Mouse (Mus musculus): ENCODE measurements around the gene Olfr1418. TPM values are rescaled to one million over a fixed set of nuclear protein-coding genes. Genes with fewer than 3 reads are reported as not detected.

Gene Olfr1418
- total RNA-seq, 2 experiments from 2014 or later = not detected

- ATAC-seq (replicated peaks; ENCODE audit: low FRiP score, low TSS enrichment, poor library complexity, severe bottlenecking) = no peak
These were observed 47.7 kb downstream of the Olfr1418 start for GRCm38 (mm10) chr19:11813136-11813535.

- peak; percentile 50 for ATAC-seq (replicated peaks; ENCODE audit: low FRiP score, low TSS enrichment, poor library complexity, severe bottlenecking)
These were observed 49.0 kb downstream of the Olfr1418 start for GRCm38 (mm10) chr19:11811688-11812365.

- no peak for ATAC-seq (replicated peaks; ENCODE audit: low FRiP score, low TSS enrichment, poor library complexity, severe bottlenecking)
These were observed 50.0 kb downstream of the Olfr1418 start for GRCm38 (mm10) chr19:11810856-11811255.

- ATAC-seq (replicated peaks; ENCODE audit: low FRiP score, low TSS enrichment, poor library complexity, severe bottlenecking) = peak; percentile 31
These were observed 50.7 kb downstream of the Olfr1418 start for GRCm38 (mm10) chr19:11810003-11810758.

GRCm38 (mm10) chr19:11808452-11808851 lies 52.4 kb downstream of the Olfr1418 start:
- ATAC-seq (replicated peaks; ENCODE audit: low FRiP score, low TSS enrichment, poor library complexity, severe bottlenecking) = no peak

- ATAC-seq (replicated peaks; ENCODE audit: low FRiP score, low TSS enrichment, poor library complexity, severe bottlenecking) = no peak
These were observed 53.0 kb downstream of the Olfr1418 start for GRCm38 (mm10) chr19:11807822-11808221.

- peak; percentile 80 for ATAC-seq (replicated peaks; ENCODE audit: low FRiP score, low TSS enrichment, poor library complexity, severe bottlenecking)
These were observed 53.6 kb downstream of the Olfr1418 start for GRCm38 (mm10) chr19:11807251-11807650.

GRCm38 (mm10) chr19:11804423-11804822 lies 56.4 kb downstream of the Olfr1418 start:
- no peak for ATAC-seq (replicated peaks; ENCODE audit: low FRiP score, low TSS enrichment, poor library complexity, severe bottlenecking)

Other genes with a start within 250 kb of the Olfr1418 start
- gene Ms4a2, start 237.3 kb downstream of the Olfr1418 start, total RNA-seq (2014; fragmentation: Nextera tagmentation) = 0.96 and 1.6 TPM in 2 replicates
- 2.8 and 5.3 TPM in 2 replicates for gene Ms4a2, start 237.3 kb downstream of the Olfr1418 start, total RNA-seq (2017)
- gene Ms4a3, start 220.2 kb downstream of the Olfr1418 start, total RNA-seq (2014; fragmentation: Nextera tagmentation) = 5.3 TPM in 1 of 2 replicates, not detected in the other
- gene Ms4a3, start 220.2 kb downstream of the Olfr1418 start, total RNA-seq (2017) = 0.14 and 3.0 TPM in 2 replicates
- gene Oosp2, start 200.5 kb downstream of the Olfr1418 start, total RNA-seq (2014; fragmentation: Nextera tagmentation) = not detected in 2 replicates
- not detected in 2 replicates for gene Oosp2, start 200.5 kb downstream of the Olfr1418 start, total RNA-seq (2017)
- not detected in 2 replicates for gene Oosp1, start 169.9 kb downstream of the Olfr1418 start, total RNA-seq (2014; fragmentation: Nextera tagmentation)
- gene Oosp1, start 169.9 kb downstream of the Olfr1418 start, total RNA-seq (2017) = 3.4 TPM in 1 of 2 replicates, not detected in the other
- not detected in 2 replicates for gene Oosp3, start 164.0 kb downstream of the Olfr1418 start, total RNA-seq (2014; fragmentation: Nextera tagmentation)
- gene Oosp3, start 164.0 kb downstream of the Olfr1418 start, total RNA-seq (2017) = not detected in 2 replicates
- gene Gif, start 113.5 kb downstream of the Olfr1418 start, total RNA-seq (2014; fragmentation: Nextera tagmentation) = not detected in 2 replicates
- gene Gif, start 113.5 kb downstream of the Olfr1418 start, total RNA-seq (2017) = not detected in 2 replicates
- gene Mrpl16, start 90.7 kb downstream of the Olfr1418 start, total RNA-seq (2014; fragmentation: Nextera tagmentation) = 73.6 and 85.5 TPM in 2 replicates
- gene Mrpl16, start 90.7 kb downstream of the Olfr1418 start, total RNA-seq (2017) = 112 and 131 TPM in 2 replicates
- gene Stx3, start 41.7 kb downstream of the Olfr1418 start, total RNA-seq (2014; fragmentation: Nextera tagmentation) = 5.6 and 8.0 TPM in 2 replicates
- gene Stx3, start 41.7 kb downstream of the Olfr1418 start, total RNA-seq (2017) = 6.2 and 16.5 TPM in 2 replicates
- not detected in 2 replicates for gene Olfr1417, start 21.8 kb downstream of the Olfr1418 start, total RNA-seq (2014; fragmentation: Nextera tagmentation)
- gene Olfr1417, start 21.8 kb downstream of the Olfr1418 start, total RNA-seq (2017) = 0.28 TPM in 1 of 2 replicates, not detected in the other
- gene Olfr1419, start 14.0 kb upstream of the Olfr1418 start, total RNA-seq (2014; fragmentation: Nextera tagmentation) = not detected in 2 replicates
- not detected in 2 replicates for gene Olfr1419, start 14.0 kb upstream of the Olfr1418 start, total RNA-seq (2017)
- not detected in 2 replicates for gene Olfr1420, start 25.5 kb upstream of the Olfr1418 start, total RNA-seq (2014; fragmentation: Nextera tagmentation)
- gene Olfr1420, start 25.5 kb upstream of the Olfr1418 start, total RNA-seq (2017) = not detected in 2 replicates
- 21.1 and 28.6 TPM in 2 replicates for gene Patl1, start 51.3 kb upstream of the Olfr1418 start, total RNA-seq (2014; fragmentation: Nextera tagmentation)
- gene Patl1, start 51.3 kb upstream of the Olfr1418 start, total RNA-seq (2017) = 10.4 and 11.0 TPM in 2 replicates
- gene Osbp, start 104.9 kb upstream of the Olfr1418 start, total RNA-seq (2014; fragmentation: Nextera tagmentation) = 39.5 and 39.9 TPM in 2 replicates
- 28.8 and 29.0 TPM in 2 replicates for gene Osbp, start 104.9 kb upstream of the Olfr1418 start, total RNA-seq (2017)
- gene Olfr1423, start 180.3 kb upstream of the Olfr1418 start, total RNA-seq (2014; fragmentation: Nextera tagmentation) = not detected in 2 replicates
- not detected in 2 replicates for gene Olfr1423, start 180.3 kb upstream of the Olfr1418 start, total RNA-seq (2017)
- gene Olfr1424, start 201.6 kb upstream of the Olfr1418 start, total RNA-seq (2014; fragmentation: Nextera tagmentation) = not detected in 2 replicates
- not detected in 2 replicates for gene Olfr1424, start 201.6 kb upstream of the Olfr1418 start, total RNA-seq (2017)
- not detected in 2 replicates for gene Olfr1425, start 216.7 kb upstream of the Olfr1418 start, total RNA-seq (2014; fragmentation: Nextera tagmentation)
- not detected in 2 replicates for gene Olfr1425, start 216.7 kb upstream of the Olfr1418 start, total RNA-seq (2017)
- gene Olfr1426, start 230.9 kb upstream of the Olfr1418 start, total RNA-seq (2014; fragmentation: Nextera tagmentation) = not detected in 2 replicates
- not detected in 2 replicates for gene Olfr1426, start 230.9 kb upstream of the Olfr1418 start, total RNA-seq (2017)
- not detected in 2 replicates for gene Olfr1427, start 242.3 kb upstream of the Olfr1418 start, total RNA-seq (2014; fragmentation: Nextera tagmentation)
- gene Olfr1427, start 242.3 kb upstream of the Olfr1418 start, total RNA-seq (2017) = not detected in 2 replicates